Mouse (Mus musculus) heart, embryonic 15.5 days (tissue): ENCODE measurements around the gene Gm45785. TPM values are rescaled to one million over a fixed set of nuclear protein-coding genes. Genes with fewer than 3 reads are reported as not detected.
A peak's percentile ranks its signal among the peaks of the same experiment; 100 is the strongest.

Experiments used
- ATAC-seq: fragments of 200-750 bp; cut with Nextera tagmentation; replicated peaks from 2 replicates; pipeline ENCODE4 v1.8.0; 2017; ENCODE audit warnings: low read depth, moderate TSS enrichment; ENCODE audit not compliant: insufficient number of reproducible peaks, insufficient read depth, low FRiP score
- H3K27ac ChIP-seq: fragments of 300-500 bp; sonication (generic); 2 replicates; pipeline ENCODE4 v1.5.1; 2015; ENCODE audit warnings: mild to moderate bottlenecking, inconsistent platforms
- H3K27me3 ChIP-seq: fragments of 300-500 bp; sonication (generic); 2 replicates; pipeline ENCODE4 v1.6.1; 2015; ENCODE audit warnings: inconsistent platforms
- H3K36me3 ChIP-seq: fragments of 300-500 bp; sonication (generic); 2 replicates; pipeline ENCODE4 v1.6.1; 2015; ENCODE audit warnings: mild to moderate bottlenecking, inconsistent platforms
- H3K4me1 ChIP-seq: fragments of 300-500 bp; sonication (generic); replicated peaks from 2 replicates; pipeline ENCODE4 v1.6.1; 2015; ENCODE audit warnings: inconsistent platforms
- H3K4me2 ChIP-seq: fragments of 300-500 bp; sonication (generic); 2 replicates; pipeline ENCODE4 v1.6.1; 2015; ENCODE audit warnings: inconsistent platforms, mild to moderate bottlenecking, moderate library complexity
- H3K4me3 ChIP-seq: fragments of 300-500 bp; sonication (generic); 2 replicates; pipeline ENCODE4 v1.5.1; 2015; ENCODE audit warnings: mild to moderate bottlenecking, inconsistent platforms
- H3K9ac ChIP-seq: fragments of 300-500 bp; sonication (generic); 2 replicates; pipeline ENCODE4 v1.6.1; 2015; ENCODE audit warnings: mild to moderate bottlenecking, inconsistent platforms
- H3K9me3 ChIP-seq: fragments of 300-500 bp; sonication (generic); replicated peaks from 2 replicates; pipeline ENCODE4 v1.6.1; 2016; ENCODE audit warnings: inconsistent platforms
- WGBS: fragments of 180-500 bp; shearing (Covaris S2); methylation state at CpG from one replicate; pipeline ENCODE4 v1.1.7; 2015; ENCODE audit warnings: mixed read lengths; 5-methylcytosine and 5-hydroxymethylcytosine counted together
- polyA plus RNA-seq: library from polyadenylated mRNA; unstranded; fragments of >200 nt; fragmentation: Nextera tagmentation; extraction: Ambion mirVana; gene quantifications from 2 replicates; pipeline ENCODE4 v1.2.1, GENCODE M21; 2015

Gm45785 gene
- polyA plus RNA-seq, 1 experiment from 2014 or later: not detected

GRCm38 (mm10) chr7:140881696-140882468 lies 25.8 kb upstream of the Gm45785 start, which contains the start of the genes Psmd13 and Sirt3:
Gene Psmd13 (plus strand): TSS chr7:140881968.
Gene Sirt3 (minus strand): TSS chr7:140882309.
- ATAC-seq: peak; percentile 95
- under 1% methylated on average over 58 of the region's 59 CpGs for WGBS

GRCm38 (mm10) chr7:140880865-140881515 lies 24.9 kb upstream of the Gm45785 start:
- Histone ChIP-seq H3K4me2 (peak overlapping the region; percentile 87), H3K9ac (peak overlapping the region; percentile 94), H3K4me3 (peak overlapping the region; percentile 98), H3K36me3 (peaks cover 20% of the 10 kb centered on the region), H3K9me3 (no peaks in the 10 kb centered on the region), H3K27me3 (no peaks in the 10 kb centered on the region), H3K27ac (peak overlapping the region; percentile 95), H3K4me1 (peaks cover 25% of the 10 kb centered on the region)
- no peak for ATAC-seq
- 8% methylated on average over 8 of the region's 8 CpGs for WGBS

More at GRCm38 (mm10) chr7:140881696-140882468, 25.8 kb upstream of the Gm45785 start, which contains the start of the genes Psmd13 and Sirt3:
- Histone ChIP-seq H3K27ac (peak within 1 kb of the TSS; percentile 95), H3K9ac (peak within 1 kb of the TSS; percentile 94), H3K4me2 (peak within 1 kb of the TSS; percentile 87), H3K27me3 (no peaks in the 10 kb centered on the region), H3K4me1 (peaks cover 25% of the 10 kb centered on the region), H3K9me3 (no peaks in the 10 kb centered on the region), H3K4me3 (peak within 1 kb of the TSS; percentile 98), H3K36me3 (peaks cover 20% of the 10 kb centered on the region)

GRCm38 (mm10) chr7:140880419-140880818 lies 24.3 kb upstream of the Gm45785 start:
- 74% methylated on average over 3 of the region's 3 CpGs for WGBS
- H3K9me3 ChIP-seq: no peaks in the 10 kb centered on the region
- no peaks in the 10 kb centered on the region for H3K27me3 ChIP-seq
- H3K36me3 ChIP-seq: peaks cover 24% of the 10 kb centered on the region; the same call in 1 of the 2 replicates
- H3K4me1 ChIP-seq: peaks cover 25% of the 10 kb centered on the region
- H3K9ac ChIP-seq: 0 out of 2 replicates have a peak overlapping the region, but pooled peaks have one; percentile 37
- H3K4me2 ChIP-seq: peak overlapping the region; percentile 87
- H3K27ac ChIP-seq: peak overlapping the region; percentile 95; the same call in 1 of the 2 replicates
- no peak for ATAC-seq
- peak overlapping the region; percentile 98 for H3K4me3 ChIP-seq

- H3K4me3 ChIP-seq: no peak overlapping the region
- 0 out of 2 replicates have a peak overlapping the region, but pooled peaks have one; percentile 10 for H3K4me2 ChIP-seq
- no peaks in the 10 kb centered on the region for H3K27me3 ChIP-seq
- no peaks in the 10 kb centered on the region for H3K9me3 ChIP-seq
- peaks cover 32% of the 10 kb centered on the region for H3K36me3 ChIP-seq
- H3K27ac ChIP-seq: no peak overlapping the region
- H3K4me1 ChIP-seq: peaks cover 25% of the 10 kb centered on the region
- no peak for ATAC-seq
- H3K9ac ChIP-seq: no peak overlapping the region
- 72% methylated on average over 7 of the region's 7 CpGs for WGBS
Measured at GRCm38 (mm10) chr7:140879355-140879754, 23.2 kb upstream of the Gm45785 start.

- WGBS: 79% methylated on average over 6 of the region's 6 CpGs
- Histone ChIP-seq H3K27ac (no peak overlapping the region), H3K36me3 (peaks cover 31% of the 10 kb centered on the region), H3K4me2 (no peak overlapping the region), H3K9me3 (no peaks in the 10 kb centered on the region), H3K27me3 (no peaks in the 10 kb centered on the region), H3K9ac (no peak overlapping the region), H3K4me1 (peaks cover 16% of the 10 kb centered on the region), H3K4me3 (no peak overlapping the region)
- ATAC-seq: no peak
Measured at GRCm38 (mm10) chr7:140877364-140877763, 21.2 kb upstream of the Gm45785 start.

GRCm38 (mm10) chr7:140874224-140874623 lies 18.1 kb upstream of the Gm45785 start:
- Histone ChIP-seq H3K9ac (no peak overlapping the region), H3K27me3 (no peaks in the 10 kb centered on the region), H3K4me1 (peaks cover 3% of the 10 kb centered on the region; the same call in 1 of the 2 replicates), H3K36me3 (peaks cover 39% of the 10 kb centered on the region), H3K27ac (no peak overlapping the region), H3K4me3 (no peak overlapping the region), H3K4me2 (no peak overlapping the region), H3K9me3 (no peaks in the 10 kb centered on the region)
- no peak for ATAC-seq
- WGBS: 73% methylated on average over 4 of the region's 4 CpGs

- whole genome bisulfite sequencing: 89% methylated on average over 12 of the region's 12 CpGs
Measured at GRCm38 (mm10) chr7:140864761-140865160, 8.6 kb upstream of the Gm45785 start.

GRCm38 (mm10) chr7:140860728-140861127 lies 4.6 kb upstream of the Gm45785 start:
- Histone ChIP-seq H3K36me3 (peaks cover 62% of the 10 kb centered on the region), H3K9ac (no peak overlapping the region), H3K9me3 (no peaks in the 10 kb centered on the region), H3K4me2 (no peak overlapping the region), H3K27me3 (no peaks in the 10 kb centered on the region), H3K4me3 (no peak overlapping the region), H3K4me1 (peaks cover 20% of the 10 kb centered on the region), H3K27ac (no peak overlapping the region)
- no peak for ATAC-seq
- 90% methylated on average over 5 of the region's 5 CpGs for WGBS

More at GRCm38 (mm10) chr7:140864761-140865160, 8.6 kb upstream of the Gm45785 start:
- Histone ChIP-seq H3K4me1 (no peaks in the 10 kb centered on the region), H3K36me3 (peaks cover 71% of the 10 kb centered on the region), H3K27ac (no peak overlapping the region), H3K4me3 (no peak overlapping the region), H3K9ac (no peak overlapping the region), H3K27me3 (no peaks in the 10 kb centered on the region), H3K4me2 (no peak overlapping the region), H3K9me3 (no peaks in the 10 kb centered on the region)
- ATAC-seq: no peak

- Histone ChIP-seq H3K36me3 (peaks cover 58% of the 10 kb centered on the region), H3K9me3 (no peaks in the 10 kb centered on the region), H3K4me1 (peaks cover 27% of the 10 kb centered on the region), H3K4me2 (no peak overlapping the region), H3K27me3 (no peaks in the 10 kb centered on the region), H3K27ac (no peak overlapping the region), H3K9ac (no peak overlapping the region), H3K4me3 (no peak overlapping the region)
- WGBS: 75% methylated on average over 6 of the region's 6 CpGs
- ATAC-seq: no peak
Measured at GRCm38 (mm10) chr7:140859997-140860396, 3.9 kb upstream of the Gm45785 start.

- no peak for ATAC-seq
- H3K9me3 ChIP-seq: no peaks in the 10 kb centered on the region
- H3K27me3 ChIP-seq: no peaks in the 10 kb centered on the region
- peak overlapping the region; percentile 95 for H3K4me2 ChIP-seq
- H3K36me3 ChIP-seq: peaks cover 55% of the 10 kb centered on the region
- H3K27ac ChIP-seq: no peak overlapping the region
- peak overlapping the region; percentile 95; the same call in 1 of the 2 replicates for H3K9ac ChIP-seq
- H3K4me3 ChIP-seq: peak overlapping the region; percentile 97
- 90% methylated on average over 8 of the region's 8 CpGs for WGBS
- peaks cover 32% of the 10 kb centered on the region for H3K4me1 ChIP-seq
Measured at GRCm38 (mm10) chr7:140858746-140859145, 2.6 kb upstream of the Gm45785 start.
